Mouse (Mus musculus) midbrain, embryonic 12.5 days (tissue): ENCODE measurements around the gene Gucy2c. TPM values are rescaled to one million over a fixed set of nuclear protein-coding genes. Genes with fewer than 3 reads are reported as not detected.

Experiments
- ATAC-seq: fragments of 200-750 bp; cut with Nextera tagmentation; 2 replicates; pipeline ENCODE4 v1.8.0; 2017; ENCODE audit warnings: low read depth, moderate TSS enrichment, moderate library complexity; ENCODE audit not compliant: low FRiP score
- H3K27ac ChIP-seq: fragments of 300-500 bp; sonication (generic); replicated peaks from 2 replicates; pipeline ENCODE4 v1.5.1; 2016; ENCODE audit warnings: mild to moderate bottlenecking
- H3K27me3 ChIP-seq: fragments of 300-500 bp; sonication (generic); 2 replicates; pipeline ENCODE4 v1.6.1; 2016; ENCODE audit warnings: mild to moderate bottlenecking
- H3K36me3 ChIP-seq: fragments of 300-500 bp; sonication (generic); 2 replicates; pipeline ENCODE4 v1.6.1; 2016
- H3K4me1 ChIP-seq: fragments of 300-500 bp; sonication (generic); 2 replicates; pipeline ENCODE4 v1.6.1; 2016
- H3K4me2 ChIP-seq: fragments of 300-500 bp; sonication (generic); replicated peaks from 2 replicates; pipeline ENCODE4 v1.6.1; 2016; ENCODE audit warnings: mild to moderate bottlenecking, moderate library complexity
- H3K4me3 ChIP-seq: fragments of 300-500 bp; sonication (generic); 2 replicates; pipeline ENCODE4 v1.5.1; 2016; ENCODE audit warnings: mild to moderate bottlenecking
- H3K9ac ChIP-seq: fragments of 300-500 bp; sonication (generic); replicated peaks from 2 replicates; pipeline ENCODE4 v1.6.1; 2016; ENCODE audit warnings: mild to moderate bottlenecking, moderate library complexity
- H3K9me3 ChIP-seq: fragments of 300-500 bp; sonication (generic); 2 replicates; pipeline ENCODE4 v1.6.1; 2016; ENCODE audit warnings: mild to moderate bottlenecking
- WGBS: fragments of 180-500 bp; shearing (Covaris S2); methylation state at CpG from one replicate; pipeline ENCODE4 v1.1.7; 2016; 5-methylcytosine and 5-hydroxymethylcytosine counted together
- microRNA-seq: library from miRNA; unstranded; fragments of <30 nt; microRNA quantifications from one replicate; pipeline ENCODE4, GENCODE M21; 2017
- polyA plus RNA-seq: library from polyadenylated mRNA; unstranded; fragments of >200 nt; fragmentation: Nextera tagmentation; extraction: Ambion mirVana; gene quantifications from 2 replicates; pipeline ENCODE4 v1.2.1, GENCODE M21; 2016

The Gucy2c gene
- polyA plus RNA-seq, 1 experiment from 2014 or later: 0.64 TPM

DNA sequence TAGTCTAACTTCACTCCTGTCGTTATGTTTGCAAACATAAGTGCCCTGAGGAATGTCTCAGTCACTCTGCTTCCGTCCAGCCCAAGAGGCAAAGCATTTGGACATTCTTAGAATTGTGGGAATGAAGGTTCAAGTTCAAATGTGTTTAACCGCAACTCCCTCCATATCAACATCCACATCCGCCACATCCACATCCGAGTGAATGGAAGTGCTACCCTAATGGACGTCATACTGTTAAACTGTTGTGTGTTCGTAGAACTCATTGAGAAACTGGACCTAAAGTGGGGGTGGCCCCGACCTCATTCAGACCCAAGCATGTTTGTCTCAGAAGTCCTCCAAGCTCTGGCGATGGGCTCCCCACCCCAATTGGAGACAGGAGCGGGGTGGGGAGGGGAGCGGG, 125.8 kb downstream of the Gucy2c start:
- no peak overlapping the region for H3K9ac ChIP-seq
- H3K4me3 ChIP-seq: no peak overlapping the region
- no peaks in the 10 kb centered on the region for H3K9me3 ChIP-seq
- H3K4me1 ChIP-seq: no peaks in the 10 kb centered on the region
- no peak overlapping the region for H3K4me2 ChIP-seq
- WGBS: 76% methylated on average over 11 of the region's 11 CpGs
- ATAC-seq: no peak
- H3K36me3 ChIP-seq: no peaks in the 10 kb centered on the region
- H3K27me3 ChIP-seq: peaks cover 11% of the 10 kb centered on the region
- no peak overlapping the region for H3K27ac ChIP-seq

GRCm38 (mm10) chr6:136654470-136654869, 127.1 kb downstream of the Gucy2c start:
- Histone ChIP-seq H3K4me2 (no peak overlapping the region), H3K9me3 (no peaks in the 10 kb centered on the region), H3K27me3 (no peaks in the 10 kb centered on the region), H3K4me1 (no peaks in the 10 kb centered on the region), H3K27ac (no peak overlapping the region), H3K36me3 (no peaks in the 10 kb centered on the region), H3K9ac (no peak overlapping the region), H3K4me3 (no peak overlapping the region)
- 90% methylated on average over 20 of the region's 20 CpGs for WGBS
- no peak for ATAC-seq

DNA sequence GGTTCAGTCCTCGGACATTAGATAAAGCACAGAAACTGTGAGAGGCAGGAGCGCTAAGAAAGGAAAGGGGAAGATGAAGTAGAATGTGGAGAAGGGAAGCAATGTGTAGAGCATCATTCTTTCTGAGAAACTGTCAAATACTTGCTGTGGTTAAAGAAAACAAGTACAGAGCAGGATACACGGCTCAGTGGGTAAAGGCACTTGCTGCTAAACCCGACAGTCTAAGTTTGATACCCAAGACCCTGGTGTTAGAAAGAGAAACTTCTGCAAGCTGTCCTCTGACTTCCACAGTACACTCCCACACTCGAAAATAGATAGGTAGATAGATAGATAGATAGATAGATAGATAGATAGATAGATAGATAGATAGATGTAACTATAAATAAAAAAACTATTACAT, 128.2 kb downstream of the Gucy2c start:
- no peak overlapping the region for H3K4me3 ChIP-seq
- 77% methylated on average over 5 of the region's 5 CpGs for WGBS
- no peaks in the 10 kb centered on the region for H3K27me3 ChIP-seq
- no peaks in the 10 kb centered on the region for H3K36me3 ChIP-seq
- H3K27ac ChIP-seq: no peak overlapping the region
- H3K4me1 ChIP-seq: no peaks in the 10 kb centered on the region
- no peak for ATAC-seq
- H3K4me2 ChIP-seq: no peak overlapping the region
- H3K9me3 ChIP-seq: no peaks in the 10 kb centered on the region
- H3K9ac ChIP-seq: no peak overlapping the region

- Histone ChIP-seq H3K9ac (no peak overlapping the region), H3K27ac (no peak overlapping the region), H3K4me3 (no peak overlapping the region), H3K27me3 (no peaks in the 10 kb centered on the region), H3K9me3 (no peaks in the 10 kb centered on the region), H3K36me3 (no peaks in the 10 kb centered on the region), H3K4me1 (no peaks in the 10 kb centered on the region), H3K4me2 (no peak overlapping the region)
- ATAC-seq: no peak
- 94% methylated on average over 8 of the region's 8 CpGs for WGBS
Measured at GRCm38 (mm10) chr6:136650664-136651063, 130.9 kb downstream of the Gucy2c start.

DNA sequence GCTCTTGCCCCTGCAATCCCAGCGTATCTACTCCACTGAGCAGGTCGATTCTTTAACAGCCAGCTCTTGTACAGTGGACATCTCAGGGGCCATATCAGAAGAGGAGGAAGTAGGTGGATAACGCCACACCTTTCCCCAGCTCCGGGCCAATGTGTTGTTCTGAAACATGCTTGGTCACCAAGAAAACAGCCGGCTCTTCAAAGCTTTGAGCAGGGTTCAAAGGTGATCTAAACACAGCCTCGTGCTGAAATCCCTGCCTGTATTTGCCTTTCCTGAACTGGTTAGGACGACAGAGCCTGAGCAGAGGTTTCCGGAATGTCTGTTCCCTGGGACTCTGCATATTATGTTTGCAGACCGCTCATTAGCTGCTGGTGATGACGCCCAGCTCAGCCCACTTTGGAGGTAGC, 134.1 kb downstream of the Gucy2c start:
- no peak for ATAC-seq
- no peaks in the 10 kb centered on the region for H3K4me1 ChIP-seq
- no peak overlapping the region for H3K9ac ChIP-seq
- no peak overlapping the region for H3K27ac ChIP-seq
- no peaks in the 10 kb centered on the region for H3K27me3 ChIP-seq
- no peak overlapping the region for H3K4me2 ChIP-seq
- no peak overlapping the region for H3K4me3 ChIP-seq
- H3K9me3 ChIP-seq: 0 out of 2 replicates have a peak, but pooled peaks cover 6% of the 10 kb centered on the region
- 76% methylated on average over 10 of the region's 10 CpGs for WGBS
- no peaks in the 10 kb centered on the region for H3K36me3 ChIP-seq

Small RNA genes lying within 50 kb of the gene (microRNA-seq; reads per million reads assigned to microRNA genes)
- gene Gm44364: not detected

Other genes starting within 250 kb of the Gucy2c start
- 0.84 TPM in 2 replicates for gene Plbd1, start 119.8 kb downstream of the Gucy2c start, polyA plus RNA-seq
- 0.84 and 0.94 TPM in 2 replicates for gene Hist4h4, start 22.6 kb upstream of the Gucy2c start, polyA plus RNA-seq
- gene H2afj, start 26.5 kb upstream of the Gucy2c start, polyA plus RNA-seq: 114 and 117 TPM in 2 replicates
- 2.0 and 2.3 TPM in 2 replicates for gene BC049715, start 45.9 kb upstream of the Gucy2c start, polyA plus RNA-seq
- gene Wbp11, start 46.5 kb upstream of the Gucy2c start, polyA plus RNA-seq: 126 and 132 TPM in 2 replicates
- gene Smco3, start 53.7 kb upstream of the Gucy2c start, polyA plus RNA-seq: 0.24 and 0.79 TPM in 2 replicates
- 0.56 and 0.69 TPM in 2 replicates for gene Art4, start 76.0 kb upstream of the Gucy2c start, polyA plus RNA-seq
- 7.2 and 10.9 TPM in 2 replicates for gene Mgp, start 94.1 kb upstream of the Gucy2c start, polyA plus RNA-seq
- gene Erp27, start 140.4 kb upstream of the Gucy2c start, polyA plus RNA-seq: not detected in 2 replicates
- not detected in 2 replicates for gene Pde6h, start 142.1 kb upstream of the Gucy2c start, polyA plus RNA-seq
- 17.9 and 23.1 TPM in 2 replicates for gene Arhgdib, start 160.1 kb upstream of the Gucy2c start, polyA plus RNA-seq